Mouse (Mus musculus) spleen, adult 12 weeks (tissue): ENCODE results near the gene Rexo1.

Experiments used
- DNase-seq: peaks from one replicate; pipeline ENCODE4 v3.0.0; 2022; ENCODE audit warnings: low spot score

The Rexo1 gene

GRCm38 (mm10) chr10:80553997-80554396 is 7.4 kb downstream of the Rexo1 start:
- no peak for DNase-seq

GRCm38 (mm10) chr10:80553575-80553974 is 7.8 kb downstream of the Rexo1 start:
- DNase-seq = peak; percentile 62

- DNase-seq = no peak
Measured at GRCm38 (mm10) chr10:80552364-80552763, 9.0 kb downstream of the Rexo1 start.

- no peak for DNase-seq
Measured at GRCm38 (mm10) chr10:80549279-80549678, 12.1 kb downstream of the Rexo1 start.

GRCm38 (mm10) chr10:80548428-80549006 is 12.8 kb downstream of the Rexo1 start:
- DNase-seq = peak; percentile 58

GRCm38 (mm10) chr10:80547539-80547938 is 13.8 kb downstream of the Rexo1 start:
- no peak for DNase-seq

- DNase-seq = no peak
Measured at GRCm38 (mm10) chr10:80546945-80547344, 14.4 kb downstream of the Rexo1 start.

- no peak for DNase-seq
Measured at GRCm38 (mm10) chr10:80545590-80545989, 15.8 kb downstream of the Rexo1 start.

- no peak for DNase-seq
Measured at GRCm38 (mm10) chr10:80543873-80544272, 17.5 kb downstream of the Rexo1 start.

GRCm38 (mm10) chr10:80539493-80539892 is 21.9 kb downstream of the Rexo1 start:
- no peak for DNase-seq

- peak; percentile 92 for DNase-seq
Measured at GRCm38 (mm10) chr10:80538710-80539394, 22.5 kb downstream of the Rexo1 start, which contains the start of gene Atp8b3. Gene Atp8b3, minus strand, starts transcription at chr10:80539124.

GRCm38 (mm10) chr10:80538180-80538579 is 23.2 kb downstream of the Rexo1 start:
- no peak for DNase-seq

GRCm38 (mm10) chr10:80535711-80536110 is 25.6 kb downstream of the Rexo1 start:
- peak; percentile 67 for DNase-seq

GRCm38 (mm10) chr10:80535071-80535470 is 26.3 kb downstream of the Rexo1 start:
- DNase-seq = peak; percentile 72

GRCm38 (mm10) chr10:80533704-80534103 is 27.7 kb downstream of the Rexo1 start:
- peak; percentile 71 for DNase-seq

- no peak for DNase-seq
Measured at GRCm38 (mm10) chr10:80532783-80533182, 28.6 kb downstream of the Rexo1 start.

GRCm38 (mm10) chr10:80526172-80526571 is 35.2 kb downstream of the Rexo1 start:
- no peak for DNase-seq

GRCm38 (mm10) chr10:80523299-80523698 is 38.1 kb downstream of the Rexo1 start:
- no peak for DNase-seq

GRCm38 (mm10) chr10:80519287-80519686 is 42.1 kb downstream of the Rexo1 start:
- no peak for DNase-seq

GRCm38 (mm10) chr10:80513739-80514138 is 47.6 kb downstream of the Rexo1 start:
- DNase-seq = no peak

GRCm38 (mm10) chr10:80510273-80510660 is 51.1 kb downstream of the Rexo1 start:
- no peak for DNase-seq

- DNase-seq = peak; percentile 75
Measured at GRCm38 (mm10) chr10:80509412-80510272, 51.7 kb downstream of the Rexo1 start.

- DNase-seq = peak; percentile 67
Measured at GRCm38 (mm10) chr10:80506222-80506621, 55.1 kb downstream of the Rexo1 start.
